ENCODE assay signal across 8 mouse cellular contexts in genomic region chr4:44402607-44403006, GRCm38 (mm10).
A peak's percentile ranks its signal among the peaks of the same experiment; 100 is the strongest.
DNase-seq lines count a peak whose midpoint lies in the region; TF ChIP-seq lines count a peak whose summit lies in the region.

No protein-coding gene starts in this region.

- H3K9ac ChIP-seq in ES-Bruce4 (ENCODE audit: low read depth, poor library complexity, severe bottlenecking) = no peak overlapping the region

- WGBS in kidney, adult 2 months = 9% methylated on average over 5 of the region's 5 CpGs

- no peaks in the 10 kb centered on the region for H3K9me3 ChIP-seq in ES-Bruce4 (replicated peaks; ENCODE audit: control insufficient read depth, insufficient read depth, low read length, poor library complexity, severe bottlenecking)

- no peak for TF ChIP-seq POLR2A in kidney, adult 2 months (IDR thresholded peaks at IDR 0.05; ENCODE audit: low read depth, low read length)
- no peak for TF ChIP-seq POLR2A in ES-Bruce4 (IDR thresholded peaks at IDR 0.05; ENCODE audit: insufficient read depth, low read length)

- no peaks in the 10 kb centered on the region for H3K27me3 ChIP-seq in kidney, adult 2 months (replicated peaks; ENCODE audit: control insufficient read depth, insufficient read depth, low read length)
- no peaks in the 10 kb centered on the region for H3K27me3 ChIP-seq in ES-Bruce4 (ENCODE audit: control insufficient read depth, insufficient read depth, low read length, poor library complexity, severe bottlenecking)

- H3K36me3 ChIP-seq in kidney, adult 2 months (ENCODE audit: control insufficient read depth, insufficient read depth, low read length) = no peaks in the 10 kb centered on the region
- no peaks in the 10 kb centered on the region for H3K36me3 ChIP-seq in ES-Bruce4 (ENCODE audit: control insufficient read depth, insufficient read depth, low read length, poor library complexity, severe bottlenecking)

- no peak overlapping the region for H3K27ac ChIP-seq in kidney, adult 2 months (ENCODE audit: insufficient read depth, low read depth, low read length)
- no peak overlapping the region for H3K27ac ChIP-seq in ES-Bruce4 (ENCODE audit: insufficient read depth, low read length)

- H3K4me1 ChIP-seq in kidney, adult 2 months (ENCODE audit: control insufficient read depth, insufficient read depth, low read length) = no peaks in the 10 kb centered on the region
- no peaks in the 10 kb centered on the region for H3K4me1 ChIP-seq in ES-Bruce4 (ENCODE audit: control insufficient read depth, insufficient read depth, low read length)

- DNase-seq in kidney, adult 2 months = no peak
- DNase-seq in kidney, adult 11 months = no peak
- DNase-seq in c-Kit-positive CD71-positive TER-119-negative erythroid progenitor cells, embryonic 14.5 days (ENCODE audit: low read depth) = peak; percentile 2
- DNase-seq in kidney, postnatal 4 days = peak; percentile 63 to 66
- DNase-seq in testis, postnatal 10 days (ENCODE audit: low spot score) = peak; percentile 58
- DNase-seq in layer of hippocampus, adult 8-10 months (ENCODE audit: low spot score in 2 of 2) = no peak
- no peak for DNase-seq in Muller cell, postnatal 12 days (ENCODE audit: inconsistent ontology term)

- no peak overlapping the region for H3K4me3 ChIP-seq in kidney, adult 2 months (ENCODE audit: insufficient read depth, low read depth, low read length)
- H3K4me3 ChIP-seq in ES-Bruce4 (ENCODE audit: low read depth, low read length) = no peak overlapping the region

- TF ChIP-seq CTCF in kidney, adult 2 months (conservative IDR thresholded peaks at IDR 0.05; ENCODE audit: insufficient read depth, insufficient read length, low read depth, low read length) = peak; percentile 64
- TF ChIP-seq CTCF in ES-Bruce4 (IDR thresholded peaks at IDR 0.05; ENCODE audit: low read depth, low read length) = peak; percentile 77

- TF ChIP-seq EP300 in ES-Bruce4 (IDR thresholded peaks at IDR 0.05; ENCODE audit: insufficient read depth, low read depth, low read length) = no peak

Comparison
In these comparisons a context has a peak if more than half of its experiments do, and no peak if none do; other contexts are left out.
1. DNase-seq: peak in c-Kit-positive CD71-positive TER-119-negative erythroid progenitor cells, embryonic 14.5 days (single experiment), kidney, postnatal 4 days (2 of 2) and testis, postnatal 10 days (single experiment); none in kidney, adult 2 months (single experiment), kidney, adult 11 months (single experiment), layer of hippocampus, adult 8-10 months (0 of 2) and Muller cell, postnatal 12 days (single experiment).